Mouse (Mus musculus) regulatory T cell (primary cell): ENCODE data around the gene Ttll9.

Experiments used
- in situ Hi-C: fragments of 300-600 bp; cut with MboI, MseI; formaldehyde crosslinking; loops from one replicate; pipeline ENCODE4 v1.15.1; 2025; ENCODE audit warnings: high pct_unique_total_duplicates

Gene Ttll9

DNA sequence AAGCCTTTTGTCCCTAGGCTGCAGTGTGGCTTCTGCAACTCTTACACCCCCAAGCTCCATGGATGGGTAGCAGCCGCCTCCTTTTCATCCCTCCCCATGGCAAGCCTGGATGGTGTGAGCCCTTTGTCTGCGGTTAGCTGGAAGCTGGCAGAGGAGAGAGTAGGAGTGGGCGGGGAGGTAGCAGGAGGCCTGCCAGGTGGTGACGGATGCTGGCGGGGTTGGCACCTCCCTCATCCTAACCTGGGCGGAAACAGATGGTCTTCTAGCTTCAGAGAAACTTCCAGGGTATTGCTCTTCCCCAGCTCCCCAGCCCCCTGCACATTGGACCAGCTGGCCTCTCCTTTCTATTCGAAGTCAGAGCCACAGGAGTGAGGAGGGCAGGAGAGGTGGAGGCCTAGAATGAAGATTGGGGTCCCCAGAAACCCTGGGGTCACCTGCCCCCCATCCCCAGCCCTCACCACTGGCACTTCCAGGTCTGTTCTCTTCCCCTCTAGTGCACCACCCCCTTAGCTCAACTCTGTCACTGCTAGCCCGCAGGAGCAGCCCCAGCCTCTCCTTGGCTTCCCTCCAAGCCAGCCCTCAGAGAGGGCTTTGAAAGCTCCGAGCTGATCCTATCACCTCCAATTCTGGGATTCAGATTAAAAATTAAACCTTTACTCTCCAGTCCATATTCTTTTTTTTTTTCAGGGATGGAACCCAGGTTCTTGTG lies 87.2 kb downstream of the Ttll9 start:
- in situ Hi-C loops: no loop called here

DNA sequence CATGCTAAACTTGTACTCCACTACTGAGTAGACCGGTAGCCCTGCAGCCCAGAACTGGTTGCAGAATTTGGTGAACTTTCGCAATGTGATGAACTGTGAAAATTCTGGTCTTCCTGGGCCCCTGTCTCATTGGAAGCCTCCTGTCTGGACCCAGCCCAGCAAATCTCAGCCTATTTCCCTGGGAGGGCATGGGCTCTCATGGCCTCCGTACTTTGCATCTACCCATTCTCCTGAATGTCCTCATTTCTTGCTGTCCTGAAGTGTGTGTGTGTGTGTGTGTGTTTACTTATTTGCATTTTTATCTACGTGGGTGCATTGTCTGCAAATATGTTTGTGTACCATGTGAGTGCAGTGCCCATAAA lies 87.7 kb downstream of the Ttll9 start:
- in situ Hi-C loops: no loop called here

DNA sequence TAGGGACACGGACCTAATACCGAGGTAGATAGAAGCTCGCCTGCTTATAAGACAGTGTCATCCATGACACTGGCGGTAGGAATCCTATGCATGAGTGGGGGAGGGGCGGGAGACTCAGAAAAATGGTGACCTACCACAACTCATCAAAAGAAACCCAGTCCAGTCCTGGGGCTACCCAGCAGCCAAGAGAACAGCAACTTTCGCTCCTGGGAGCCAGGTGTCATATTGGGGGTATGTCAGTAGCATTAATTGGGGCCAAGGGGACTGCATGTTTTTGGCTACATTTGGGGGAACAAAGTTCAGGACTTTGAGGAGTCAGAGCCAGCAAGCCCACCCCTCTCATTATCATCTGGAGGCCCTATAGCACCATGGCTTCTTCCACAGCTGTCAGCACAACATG lies 88.8 kb downstream of the Ttll9 start:
- in situ Hi-C loops: no loop called here

DNA sequence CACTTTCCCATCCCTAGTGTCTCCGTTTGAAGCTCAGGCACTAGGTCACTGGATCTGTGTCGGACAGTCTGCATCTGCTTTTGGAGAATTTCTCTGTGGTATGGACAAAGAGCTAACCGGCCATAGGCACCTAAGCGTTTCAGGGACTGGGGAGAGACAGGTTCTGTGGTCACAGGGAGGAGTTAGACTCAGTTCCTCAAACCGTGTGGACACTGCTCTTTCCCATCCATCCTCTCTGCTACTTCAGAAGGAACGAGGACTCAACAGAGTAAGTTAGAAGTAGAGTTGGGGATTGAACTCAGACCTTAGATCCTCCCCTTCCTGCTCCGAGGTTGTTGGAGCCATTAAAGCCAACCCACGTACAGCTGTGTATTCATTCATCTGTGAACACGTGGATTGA lies 89.3 kb downstream of the Ttll9 start:
- in situ Hi-C loops: no loop called here

DNA sequence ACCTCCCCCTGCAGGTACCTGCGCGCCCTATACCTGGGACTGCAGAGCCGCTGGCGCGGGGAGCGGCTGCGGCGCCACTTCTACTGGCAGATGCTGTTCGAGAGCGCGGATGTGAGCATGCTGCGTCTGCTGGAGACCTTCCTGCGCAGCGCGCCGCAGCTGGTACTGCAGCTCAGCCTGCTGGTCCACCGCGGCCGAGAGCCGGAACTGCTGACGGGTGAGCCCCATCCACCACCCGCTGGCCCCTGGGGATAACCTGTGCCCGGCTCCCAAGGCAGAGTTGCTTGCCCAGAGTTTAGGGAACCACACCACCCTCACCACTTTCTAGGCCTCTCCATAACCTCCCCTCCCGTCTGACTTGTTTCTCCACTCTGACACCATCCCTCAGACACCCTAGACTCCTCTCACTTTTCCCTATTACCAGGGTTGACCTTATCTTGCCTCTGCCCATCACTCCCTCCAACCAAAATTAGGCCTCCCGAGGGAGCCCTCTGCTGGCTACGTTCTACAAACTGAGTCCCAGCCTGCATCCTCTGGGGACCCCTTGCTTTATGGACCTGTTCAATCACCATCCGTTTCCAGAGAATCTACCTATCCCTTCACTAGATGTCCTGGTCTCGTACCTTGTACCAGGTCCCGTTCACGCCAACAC lies 90.5 kb downstream of the Ttll9 start:
- in situ Hi-C loops: no loop called here

DNA sequence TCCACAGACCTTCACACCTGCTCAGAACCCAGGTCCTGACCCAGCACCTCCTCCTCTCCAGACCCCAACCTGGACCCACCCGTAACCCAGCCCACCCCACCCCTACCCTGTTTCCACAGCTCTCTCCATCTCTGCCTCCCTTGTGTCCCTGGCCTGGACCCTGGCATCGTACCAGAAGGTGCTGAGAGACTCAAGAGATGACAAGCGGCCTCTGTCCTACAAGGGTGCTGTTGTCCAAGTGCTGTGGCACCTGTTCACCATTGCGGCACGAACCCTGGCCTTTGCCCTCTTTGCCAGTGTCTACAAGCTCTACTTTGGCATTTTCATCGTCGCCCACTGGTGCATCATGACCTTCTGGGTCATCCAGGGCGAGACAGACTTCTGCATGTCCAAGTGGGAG lies 91.6 kb downstream of the Ttll9 start:
- in situ Hi-C loops: no loop called here

DNA sequence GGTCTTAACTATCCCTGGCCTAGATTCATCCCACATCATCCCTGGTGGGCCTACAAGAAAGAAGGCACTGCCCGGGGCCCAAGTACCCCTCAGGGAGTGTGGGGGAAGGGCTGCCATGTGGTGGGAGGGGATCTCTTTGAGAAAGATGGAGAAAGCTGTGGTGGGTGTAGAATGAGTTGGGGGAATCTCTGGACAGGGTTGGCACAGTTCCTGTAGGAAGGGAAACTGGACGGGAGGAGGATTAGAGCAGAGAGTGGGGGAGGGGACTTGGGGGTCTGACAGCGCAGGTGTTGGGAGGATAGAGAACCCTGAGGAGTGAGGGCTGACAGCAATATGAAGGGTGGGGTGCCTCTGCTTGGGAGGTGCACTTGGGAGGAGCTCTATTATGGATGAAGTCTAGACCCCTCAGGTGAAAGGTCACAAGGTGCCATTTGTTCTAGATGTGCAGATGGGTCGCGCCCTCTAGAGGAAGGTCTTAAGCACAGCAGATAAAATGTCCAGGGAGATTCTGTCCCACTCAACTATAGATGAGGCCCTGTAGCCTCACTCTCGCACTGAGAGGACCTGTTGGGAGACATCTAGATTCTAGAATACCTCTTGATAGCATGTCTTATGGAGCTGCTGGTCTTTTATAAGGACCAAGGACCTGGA lies 93.1 kb downstream of the Ttll9 start:
- in situ Hi-C loops: no loop called here
